Mouse (Mus musculus): ENCODE results near the gene Echs1. TPM values are rescaled to one million over a fixed set of nuclear protein-coding genes. Genes with fewer than 3 reads are reported as not detected.

Echs1 gene
- total and polyA plus RNA-seq, 3 experiments: 438 to 535 (median 490) TPM

DNA sequence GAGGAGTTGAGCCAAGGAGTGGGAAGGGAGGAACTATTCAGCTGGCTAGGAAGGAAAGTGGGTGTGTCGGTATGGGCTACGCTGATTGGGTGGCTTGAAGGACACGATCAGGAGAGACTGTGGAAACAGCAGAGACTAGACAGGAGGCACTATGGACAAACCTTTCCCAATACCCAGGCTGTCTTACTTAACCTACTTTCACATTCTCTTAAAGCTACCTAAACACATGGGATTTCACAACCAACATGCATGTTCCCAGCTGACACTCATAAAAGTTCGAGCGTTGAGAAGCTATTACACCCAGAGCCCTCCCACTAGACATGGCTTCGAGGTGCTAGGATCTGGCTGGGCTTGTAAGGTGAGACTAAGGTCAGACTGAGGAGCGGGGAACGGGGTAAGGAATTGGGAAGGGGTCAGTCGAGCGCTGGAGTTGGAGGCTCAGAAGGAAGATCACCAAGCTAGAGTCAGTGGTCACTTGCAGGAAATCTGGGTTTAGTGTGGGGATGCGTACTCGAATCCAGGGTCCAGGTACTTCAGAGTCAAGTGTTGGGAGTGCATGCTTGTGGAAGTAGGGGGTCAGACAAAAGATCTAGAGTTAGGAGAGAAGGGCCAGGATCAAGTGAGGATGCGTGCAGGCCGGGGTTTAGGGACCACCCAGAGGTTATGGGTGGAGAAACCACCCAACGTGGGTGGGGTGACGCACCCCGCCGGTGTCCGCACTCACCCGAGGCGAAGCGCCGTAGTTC, 520 bp downstream of the Echs1 start, which contains the start of gene Paox:
Gene Paox (plus strand): TSS at position 217 of the 746 bp plus-strand sequence.
- peak; percentile 54 to 75 for DNase-seq
- H3K27me3 ChIP-seq (ENCODE audit: control insufficient read depth, insufficient read depth, low read length): no peaks in the 10 kb centered on the region
- WGBS: under 1% methylated on average over 23 of the region's 23 CpGs
- no peaks in the 10 kb centered on the region; the same call in 1 of the 2 replicates for H3K79me2 ChIP-seq (replicated peaks; ENCODE audit: control insufficient read depth, insufficient read depth, low read length)
- TF ChIP-seq CTCF (IDR thresholded peaks at IDR 0.05) (no peak), EP300 (IDR thresholded peaks at IDR 0.05; ENCODE audit: insufficient read depth, low read depth, low read length) (0 out of 2 replicates have a peak, but pooled peaks have one; percentile 38), POLR2A (IDR thresholded peaks at IDR 0.05; ENCODE audit: insufficient read depth, low read depth, low read length) (peak; percentile 65)
- peak within 1 kb of the TSS; percentile 88 for H3K9ac ChIP-seq (ENCODE audit: low read depth, low read length)
- H3K36me3 ChIP-seq (ENCODE audit: control insufficient read depth, insufficient read depth, low read length): 0 out of 2 replicates have a peak, but pooled peaks cover 1% of the 10 kb centered on the region
- peak within 1 kb of the TSS; percentile 98 for H3K4me3 ChIP-seq
- intact Hi-C loops (cut with DNase I): loop anchor here (1.0 to 2.0 kb wide), 2 partner anchors 13 to 22 kb away; partner anchors contain the start of genes Fuom and Mtg1
- H3K27ac ChIP-seq: peak within 1 kb of the TSS; percentile 97
- no peaks in the 10 kb centered on the region; the same call in 1 of the 2 replicates for H3K4me1 ChIP-seq (ENCODE audit: control insufficient read depth, insufficient read depth, low read length)

DNA sequence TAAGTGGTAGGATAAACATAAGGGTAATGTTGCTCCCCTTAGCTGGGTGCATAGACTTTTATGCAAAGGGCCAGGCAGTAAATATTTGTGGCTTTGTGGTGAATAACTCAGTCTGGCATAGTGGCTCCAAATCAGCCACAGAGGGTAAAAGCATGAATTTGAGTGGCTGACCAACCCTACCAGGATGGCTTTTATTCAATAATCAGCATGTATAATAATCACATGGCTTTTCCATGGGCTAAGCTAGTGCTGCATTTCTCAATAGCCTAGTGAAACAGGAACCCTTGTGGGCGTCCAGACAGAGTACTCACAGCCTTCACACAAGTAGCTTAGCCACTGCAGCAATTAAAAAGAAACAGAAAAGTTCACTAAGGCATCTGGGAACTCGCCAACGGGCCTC, 4.3 kb downstream of the Echs1 start:
- Histone ChIP-seq H3K4me3 (no peak overlapping the region), H3K79me2 (replicated peaks; ENCODE audit: control insufficient read depth, insufficient read depth, low read length) (no peaks in the 10 kb centered on the region; the same call in 1 of the 2 replicates), H3K36me3 (ENCODE audit: control insufficient read depth, insufficient read depth, low read length) (0 out of 2 replicates have a peak, but pooled peaks cover under 1% of the 10 kb centered on the region), H3K4me1 (ENCODE audit: control insufficient read depth, insufficient read depth, low read length) (no peaks in the 10 kb centered on the region; the same call in 1 of the 2 replicates), H3K9ac (ENCODE audit: low read depth, low read length) (no peak overlapping the region), H3K27me3 (ENCODE audit: control insufficient read depth, insufficient read depth, low read length) (no peaks in the 10 kb centered on the region), H3K27ac (no peak overlapping the region)
- intact Hi-C loops (cut with DNase I): no loop called here
- no peak for TF ChIP-seq POLR2A (IDR thresholded peaks at IDR 0.05; ENCODE audit: insufficient read depth, low read depth, low read length)
- no peak for TF ChIP-seq CTCF (IDR thresholded peaks at IDR 0.05)
- no peak for TF ChIP-seq EP300 (IDR thresholded peaks at IDR 0.05; ENCODE audit: insufficient read depth, low read depth, low read length)
- 43% methylated on average over 3 of the region's 3 CpGs for WGBS
- no peak for DNase-seq

DNA sequence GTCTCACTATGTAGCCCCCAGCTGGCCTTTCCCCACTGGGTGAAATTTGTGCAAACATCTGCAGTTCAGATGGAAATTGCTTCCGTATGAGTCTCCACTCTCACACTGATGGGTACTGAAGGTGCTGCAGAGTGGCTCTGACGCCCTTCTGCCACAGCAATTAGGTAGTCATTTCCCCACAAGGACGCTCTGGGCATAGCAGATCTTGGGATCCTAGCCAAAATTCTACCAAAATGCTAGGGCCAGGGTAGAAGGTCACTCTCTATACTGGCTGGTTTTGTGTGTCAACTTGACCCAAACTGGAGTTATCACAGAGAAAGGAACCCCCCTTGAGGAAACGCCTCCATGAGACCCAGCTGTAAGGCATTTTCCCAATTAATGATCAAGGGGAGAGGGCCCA, 12.3 kb downstream of the Echs1 start:
- H3K27me3 ChIP-seq (ENCODE audit: control insufficient read depth, insufficient read depth, low read length): no peaks in the 10 kb centered on the region
- no peaks in the 10 kb centered on the region for H3K79me2 ChIP-seq (replicated peaks; ENCODE audit: control insufficient read depth, insufficient read depth, low read length)
- H3K36me3 ChIP-seq (ENCODE audit: control insufficient read depth, insufficient read depth, low read length): no peaks in the 10 kb centered on the region
- H3K27ac ChIP-seq: no peak overlapping the region
- intact Hi-C loops (cut with DNase I): no loop called here
- WGBS: 70% methylated on average over 4 of the region's 4 CpGs
- TF ChIP-seq EP300 (IDR thresholded peaks at IDR 0.05; ENCODE audit: insufficient read depth, low read depth, low read length): no peak
- no peak for TF ChIP-seq CTCF (IDR thresholded peaks at IDR 0.05)
- no peak for TF ChIP-seq POLR2A (IDR thresholded peaks at IDR 0.05; ENCODE audit: insufficient read depth, low read depth, low read length)
- no peak overlapping the region for H3K9ac ChIP-seq (ENCODE audit: low read depth, low read length)
- no peak overlapping the region for H3K4me3 ChIP-seq
- H3K4me1 ChIP-seq (ENCODE audit: control insufficient read depth, insufficient read depth, low read length): peaks cover 2% of the 10 kb centered on the region; the same call in 1 of the 2 replicates
- DNase-seq: no peak

DNA sequence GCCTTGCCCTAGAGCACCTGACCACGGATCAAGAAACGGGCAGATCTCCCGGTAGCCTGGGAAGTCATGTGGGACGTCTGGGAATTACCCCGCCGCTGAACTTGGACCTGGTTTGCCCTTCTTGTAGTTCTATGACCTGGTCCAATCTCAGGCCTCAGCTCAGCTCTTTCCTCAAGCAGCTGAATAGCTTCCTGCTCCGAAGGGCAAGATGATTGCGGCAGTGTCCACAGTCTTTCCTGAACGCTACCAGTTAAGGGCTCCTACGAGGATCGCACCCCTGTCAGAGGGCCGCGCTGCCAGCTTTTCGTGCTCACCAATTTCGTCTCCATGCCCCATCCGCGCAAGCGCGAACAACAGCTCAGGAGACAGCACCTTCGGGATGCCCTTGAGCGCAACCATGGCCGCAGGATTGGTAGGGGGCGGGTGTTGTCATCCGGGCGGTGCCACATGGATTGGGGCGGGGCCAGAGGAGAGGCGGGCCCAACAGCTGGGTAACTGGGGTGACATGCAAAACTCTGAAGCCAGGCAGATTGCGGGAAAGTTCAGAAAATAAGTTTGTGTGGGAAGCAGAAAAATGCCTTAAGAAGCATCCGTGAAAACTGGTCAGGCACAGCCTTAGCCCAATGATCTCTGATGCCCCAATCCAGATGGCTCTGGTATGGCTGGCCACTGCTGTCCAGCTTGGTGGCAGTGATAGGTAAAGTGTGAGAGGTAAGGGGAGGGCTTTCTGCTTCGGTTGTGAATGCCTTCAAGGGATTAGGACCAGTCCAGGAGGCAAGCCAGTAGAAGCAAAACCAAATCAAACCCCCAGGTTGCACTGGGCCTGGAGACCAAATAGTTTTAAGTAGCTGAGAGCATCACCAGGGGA, 14.0 kb downstream of the Echs1 start, which contains the start of gene Fuom:
Gene Fuom (minus strand): TSS at position 449 of the 868 bp plus-strand sequence.
- Histone ChIP-seq H3K27me3 (ENCODE audit: control insufficient read depth, insufficient read depth, low read length) (no peaks in the 10 kb centered on the region), H3K36me3 (ENCODE audit: control insufficient read depth, insufficient read depth, low read length) (no peaks in the 10 kb centered on the region), H3K27ac (peak within 1 kb of the TSS; percentile 85), H3K4me1 (ENCODE audit: control insufficient read depth, insufficient read depth, low read length) (peaks cover 2% of the 10 kb centered on the region; the same call in 1 of the 2 replicates), H3K4me3 (peak within 1 kb of the TSS; percentile 65), H3K9ac (ENCODE audit: low read depth, low read length) (peak within 1 kb of the TSS; percentile 68), H3K79me2 (replicated peaks; ENCODE audit: control insufficient read depth, insufficient read depth, low read length) (no peaks in the 10 kb centered on the region)
- DNase-seq: peak; percentile 90 to 91
- intact Hi-C loops (cut with DNase I): loop anchor here (1.0 to 2.0 kb wide), 2 partner anchors 15 to 66 kb away; partner anchors contain the start of genes Echs1, Tubgcp2 and Zfp511
- under 1% methylated on average over 30 of the region's 30 CpGs for WGBS
- peak; percentile 76 for TF ChIP-seq POLR2A (IDR thresholded peaks at IDR 0.05; ENCODE audit: insufficient read depth, low read depth, low read length)
- TF ChIP-seq EP300 (IDR thresholded peaks at IDR 0.05; ENCODE audit: insufficient read depth, low read depth, low read length): no peak

DNA sequence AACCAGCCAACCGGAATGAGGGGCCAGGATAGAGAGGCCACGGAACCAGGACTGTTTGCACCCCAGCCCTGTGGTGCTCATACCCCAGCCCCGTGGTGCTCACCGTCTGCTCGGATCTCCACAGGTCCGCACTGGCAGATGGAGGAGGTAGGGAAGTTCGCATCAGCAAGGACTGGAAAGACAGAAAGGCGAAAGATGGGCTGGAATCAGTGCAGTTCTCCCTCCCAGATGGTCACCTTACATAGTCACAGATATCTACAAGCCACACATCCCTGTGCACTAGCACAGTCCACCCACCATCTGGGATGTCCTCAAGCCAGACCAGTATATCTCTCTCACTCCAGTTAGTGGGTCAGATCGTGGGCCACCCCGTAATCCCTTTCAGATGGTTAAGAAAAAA, 14.8 kb downstream of the Echs1 start:
- WGBS: 74% methylated on average over 10 of the region's 10 CpGs

More for the DNA sequence above, 14.8 kb downstream of the Echs1 start:
- H3K9ac ChIP-seq (ENCODE audit: low read depth, low read length): peak overlapping the region; percentile 68
- H3K27me3 ChIP-seq (ENCODE audit: control insufficient read depth, insufficient read depth, low read length): no peaks in the 10 kb centered on the region
- H3K4me1 ChIP-seq (ENCODE audit: control insufficient read depth, insufficient read depth, low read length): peaks cover 2% of the 10 kb centered on the region; the same call in 1 of the 2 replicates
- peak overlapping the region; percentile 65 for H3K4me3 ChIP-seq
- H3K27ac ChIP-seq: 0 out of 2 replicates have a peak overlapping the region, but pooled peaks have one; percentile 37
- H3K36me3 ChIP-seq (ENCODE audit: control insufficient read depth, insufficient read depth, low read length): no peaks in the 10 kb centered on the region
- no peaks in the 10 kb centered on the region for H3K79me2 ChIP-seq (replicated peaks; ENCODE audit: control insufficient read depth, insufficient read depth, low read length)
- no peak for DNase-seq
- no peak for TF ChIP-seq POLR2A (IDR thresholded peaks at IDR 0.05; ENCODE audit: insufficient read depth, low read depth, low read length)
- TF ChIP-seq EP300 (IDR thresholded peaks at IDR 0.05; ENCODE audit: insufficient read depth, low read depth, low read length): no peak; the same call in 1 of the 2 replicates
- no peak for TF ChIP-seq CTCF (IDR thresholded peaks at IDR 0.05)
- intact Hi-C loops (cut with DNase I): loop anchor here (1.0 kb wide), 1 partner anchor 65 kb away; the partner anchor contains the start of genes Tubgcp2 and Zfp511
